Mouse (Mus musculus) small intestine, adult 2 months (tissue): ENCODE measurements at regions not wholly inside any gene's neighbourhood (a gene's known extent, or its start where the extent isn't known, plus 50 kb on each side); places are given as distances from the start of the nearest gene placed in this dataset.

Source experiments
- CTCF ChIP-seq: fragments of 200-500 bp; IDR thresholded peaks from 2 replicates; pipeline ENCODE4 v1.5.1; 2012; ENCODE audit warnings: low read depth, mild to moderate bottlenecking, control low read depth, inconsistent platforms, low read length, moderate library complexity, mixed read lengths; ENCODE audit not compliant: insufficient replicate concordance, insufficient read length; ENCODE audit errors: extremely low read depth
- POLR2A ChIP-seq: fragments of 200-500 bp; IDR thresholded peaks from 2 replicates; pipeline ENCODE4 v1.6.1; 2012; ENCODE audit warnings: low read depth, mild to moderate bottlenecking, control low read depth, inconsistent platforms, low read length, moderate library complexity

DNA sequence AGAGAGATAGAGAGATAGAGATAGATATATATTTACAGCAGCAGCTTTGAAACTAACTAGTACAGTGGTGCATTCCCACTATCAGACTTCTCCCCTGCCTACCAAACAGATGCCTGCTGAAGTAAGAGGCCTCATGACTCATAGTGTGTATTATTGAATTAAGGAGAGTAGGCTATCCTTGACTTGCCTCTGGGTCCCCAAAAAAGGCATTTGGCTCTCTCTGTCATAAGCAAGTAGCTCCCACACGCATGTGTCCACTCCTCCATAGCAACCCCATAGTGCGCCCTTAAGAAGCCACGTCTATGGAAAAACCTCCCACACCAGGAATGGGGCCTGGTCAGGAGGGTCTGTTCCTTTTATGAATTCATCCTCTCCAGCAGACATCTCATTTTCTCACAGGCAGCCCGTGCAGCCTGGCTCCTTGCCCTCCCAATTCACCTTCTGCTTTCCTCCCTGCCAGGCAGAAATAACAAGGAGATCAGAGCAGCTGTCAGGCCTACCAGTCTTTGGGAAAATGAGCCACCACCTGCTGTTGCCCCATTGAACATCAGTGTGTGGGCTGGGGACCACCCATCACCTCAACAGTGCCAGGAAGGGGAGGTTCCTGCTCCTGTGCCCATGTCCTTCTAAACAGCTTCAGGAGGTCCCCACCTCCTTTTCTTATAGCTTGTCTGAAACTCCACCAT lies 208.5 kb upstream of the Mocs1 start:
- no peak for TF ChIP-seq CTCF
- TF ChIP-seq POLR2A, result no peak
